ENCODE assay signal across 7 mouse cellular contexts in genomic region chr6:134640485-134641475, GRCm38 (mm10). TPM values are rescaled to one million over a fixed set of nuclear protein-coding genes. Genes with fewer than 3 reads are reported as not detected.
DNase-seq lines count a peak whose midpoint lies in the region; ATAC-seq lines count a peak whose summit lies in the region.

No protein-coding gene starts in this region.

- H3K4me1 ChIP-seq in intestine, embryonic 15.5 days (replicated peaks), result 0 out of 2 replicates have a peak, but pooled peaks cover 3% of the 10 kb centered on the region
- peaks cover 10% of the 10 kb centered on the region for H3K4me1 ChIP-seq in midbrain, embryonic 10.5 days

- DNase-seq in adrenal gland, adult 18-20 months (ENCODE audit: low spot score in 2 of 2), result peak; percentile 88 to 91
- peak; percentile 98 for DNase-seq in embryo, embryonic 11 days
- DNase-seq in gastrocnemius, postnatal 25 days, result peak; percentile 96
- DNase-seq in left cerebral cortex, postnatal 25 days (ENCODE audit: low spot score in 2 of 2), result peak; percentile 93 to 96
- DNase-seq in midbrain, embryonic 10.5 days (ENCODE audit: low spot score), result peak; percentile 93
- peak; percentile 94 for DNase-seq in right cerebral cortex, postnatal 4 days

- WGBS in intestine, embryonic 15.5 days, result 2% methylated on average over 64 of the region's 65 CpGs
- WGBS in midbrain, embryonic 10.5 days, result 1% methylated on average over 60 of the region's 65 CpGs

- H3K9ac ChIP-seq in intestine, embryonic 15.5 days, result peak overlapping the region; percentile 93

- peak overlapping the region; percentile 93 for H3K4me3 ChIP-seq in intestine, embryonic 15.5 days (replicated peaks)
- peak overlapping the region; percentile 69 for H3K4me3 ChIP-seq in midbrain, embryonic 10.5 days

- H3K27me3 ChIP-seq in intestine, embryonic 15.5 days (replicated peaks), result no peaks in the 10 kb centered on the region
- no peaks in the 10 kb centered on the region for H3K27me3 ChIP-seq in midbrain, embryonic 10.5 days (ENCODE audit: low read depth, poor library complexity, severe bottlenecking)

- intact Hi-C loops in left cerebral cortex, postnatal 25 days (cut with DNase I), result no loop called here

- no peaks in the 10 kb centered on the region for H3K9me3 ChIP-seq in intestine, embryonic 15.5 days
- H3K9me3 ChIP-seq in midbrain, embryonic 10.5 days (replicated peaks), result no peaks in the 10 kb centered on the region

- no peaks in the 10 kb centered on the region for H3K36me3 ChIP-seq in intestine, embryonic 15.5 days
- H3K36me3 ChIP-seq in midbrain, embryonic 10.5 days, result peaks cover 6% of the 10 kb centered on the region; the same call in 1 of the 2 replicates

- H3K4me2 ChIP-seq in intestine, embryonic 15.5 days (replicated peaks), result peak overlapping the region; percentile 84

- peak; percentile 99 for ATAC-seq in intestine, embryonic 15.5 days

- peak overlapping the region; percentile 74 for H3K27ac ChIP-seq in intestine, embryonic 15.5 days
- peak overlapping the region; percentile 83 for H3K27ac ChIP-seq in midbrain, embryonic 10.5 days (replicated peaks)

RNA-seq across cellular contexts. Expression of gene Borcs5, which starts 1.5 kb away (rescaled TPM):
- total RNA-seq in adrenal gland, adult 18-20 months (2021), result 10 to 100 TPM; 12.2 to 13.2 TPM
- total RNA-seq in gastrocnemius, postnatal 25 days (2021), result 10 to 100 TPM; 11.3 to 14.0 TPM
- 15.4 and 16.8 TPM in 2 replicates for polyA plus RNA-seq in intestine, embryonic 15.5 days (2015; fragmentation: Nextera tagmentation; extraction: Ambion mirVana)
- 10 to 100 TPM; 32.1 to 36.1 TPM for total RNA-seq in left cerebral cortex, postnatal 25 days (2021)
- polyA plus RNA-seq in midbrain, embryonic 10.5 days (2016; fragmentation: Nextera tagmentation; extraction: Ambion mirVana), result 20.3 and 23.6 TPM in 2 replicates

RNA-seq across cellular contexts. Expression of gene Mansc1, which starts 8.5 kb away (rescaled TPM):
- 1 to 10 TPM; 3.3 to 4.5 TPM for total RNA-seq in adrenal gland, adult 18-20 months (2021)
- total RNA-seq in gastrocnemius, postnatal 25 days (2021), result 1 to 10 TPM; 1.3 TPM
- polyA plus RNA-seq in intestine, embryonic 15.5 days (2015; fragmentation: Nextera tagmentation; extraction: Ambion mirVana), result 6.4 and 6.9 TPM in 2 replicates
- total RNA-seq in left cerebral cortex, postnatal 25 days (2021), result 10 to 100 TPM in 1 of 2 experiments, 1 to 10 TPM in 1; 9.9 to 10.0 TPM
- 0.49 and 1.3 TPM in 2 replicates for polyA plus RNA-seq in midbrain, embryonic 10.5 days (2016; fragmentation: Nextera tagmentation; extraction: Ambion mirVana)

Comparison
In these comparisons a context has a peak if more than half of its experiments do, and no peak if none do; other contexts are left out.
1. Peak in every context shown above with its lines: DNase-seq, ATAC-seq, H3K4me3 ChIP-seq and H3K27ac ChIP-seq.